Mouse (Mus musculus) brown adipose tissue, adult 24 weeks (tissue): ENCODE data around the gene Lpar3. TPM values are rescaled to one million over a fixed set of nuclear protein-coding genes. Genes with fewer than 3 reads are reported as not detected.

ENCODE experiments used
- H3K27ac ChIP-seq: fragments of 200-500 bp; replicated peaks from 2 replicates; pipeline ENCODE4 v1.5.1; 2012; ENCODE audit warnings: low read depth, mild to moderate bottlenecking, low read length
- H3K4me1 ChIP-seq: fragments of 200-500 bp; 2 replicates; pipeline ENCODE4 v1.6.1; 2012; ENCODE audit warnings: low read length, mixed read lengths; ENCODE audit not compliant: control insufficient read depth, insufficient read depth, insufficient read length
- H3K4me3 ChIP-seq: fragments of 200-500 bp; 2 replicates; pipeline ENCODE4 v1.5.1; 2012; ENCODE audit warnings: low read depth, mild to moderate bottlenecking, low read length, moderate library complexity; ENCODE audit not compliant: insufficient read depth
- polyA plus RNA-seq: library from polyadenylated mRNA; stranded (reverse); fragments of >200 nt; gene quantifications from 2 replicates; pipeline ENCODE4 v1.2.4, GENCODE M21; 2012; ENCODE audit not compliant: missing spikeins, insufficient read depth, insufficient read length

Gene Lpar3
- polyA plus RNA-seq, 1 experiment, result not detected

GRCm38 (mm10) chr3:146228559-146229310 is 8.0 kb downstream of the Lpar3 start:
- no peak overlapping the region for H3K27ac ChIP-seq
- no peak overlapping the region for H3K4me3 ChIP-seq
- H3K4me1 ChIP-seq, result no peaks in the 10 kb centered on the region

- H3K4me1 ChIP-seq, result no peaks in the 10 kb centered on the region
- no peak overlapping the region for H3K4me3 ChIP-seq
- no peak overlapping the region for H3K27ac ChIP-seq
Observed at GRCm38 (mm10) chr3:146232708-146233107, 11.9 kb downstream of the Lpar3 start.

- Histone ChIP-seq H3K4me3 (no peak overlapping the region), H3K4me1 (no peaks in the 10 kb centered on the region)
Observed at GRCm38 (mm10) chr3:146233741-146234140, 13.0 kb downstream of the Lpar3 start.

GRCm38 (mm10) chr3:146234530-146234929 is 13.8 kb downstream of the Lpar3 start:
- no peak overlapping the region for H3K4me3 ChIP-seq
- H3K27ac ChIP-seq, result no peak overlapping the region
- no peaks in the 10 kb centered on the region for H3K4me1 ChIP-seq

More at GRCm38 (mm10) chr3:146233741-146234140, 13.0 kb downstream of the Lpar3 start:
- H3K27ac ChIP-seq, result no peak overlapping the region

DNA sequence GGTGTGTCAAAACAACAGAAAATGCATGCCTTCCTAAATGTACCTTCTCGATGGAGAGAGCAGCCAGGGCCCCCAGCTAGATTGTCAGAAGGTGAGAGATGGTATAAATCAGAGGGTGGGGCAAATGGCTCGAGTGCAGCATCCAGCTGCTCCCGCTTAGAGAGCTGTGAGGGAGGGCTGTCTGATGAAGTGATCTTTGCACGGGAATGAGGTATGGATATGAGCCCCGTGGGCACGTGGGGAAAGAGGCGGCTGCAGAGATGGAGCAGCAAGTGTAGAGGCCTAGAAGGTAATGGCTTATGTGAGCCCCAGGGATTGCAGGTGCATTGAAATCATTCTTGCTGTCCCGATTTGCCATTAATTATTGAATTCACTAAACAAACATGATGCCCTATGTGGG is 15.5 kb downstream of the Lpar3 start:
- no peak overlapping the region for H3K4me3 ChIP-seq
- H3K27ac ChIP-seq, result no peak overlapping the region
- no peaks in the 10 kb centered on the region for H3K4me1 ChIP-seq

DNA sequence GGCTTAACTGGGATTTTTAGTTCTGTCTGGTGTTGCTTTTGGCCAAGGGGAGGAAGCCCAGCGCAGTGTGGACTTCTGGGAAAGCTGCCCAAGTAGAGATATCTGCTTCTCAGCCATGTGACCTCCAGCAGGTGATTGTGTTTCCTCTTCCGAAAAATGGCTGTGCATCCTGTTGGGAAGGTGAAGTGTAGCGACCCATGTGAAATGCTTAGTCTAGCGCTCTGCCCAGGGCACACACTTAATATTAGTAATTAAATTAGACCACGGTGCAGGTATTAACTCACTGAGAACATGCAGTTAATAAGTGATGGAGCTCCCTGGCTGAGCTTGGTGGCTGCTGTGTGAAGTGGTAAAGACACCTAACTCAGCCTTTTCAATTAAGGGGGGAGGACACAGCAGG is 16.9 kb downstream of the Lpar3 start:
- no peak overlapping the region for H3K4me3 ChIP-seq
- H3K27ac ChIP-seq, result no peak overlapping the region
- H3K4me1 ChIP-seq, result no peaks in the 10 kb centered on the region

DNA sequence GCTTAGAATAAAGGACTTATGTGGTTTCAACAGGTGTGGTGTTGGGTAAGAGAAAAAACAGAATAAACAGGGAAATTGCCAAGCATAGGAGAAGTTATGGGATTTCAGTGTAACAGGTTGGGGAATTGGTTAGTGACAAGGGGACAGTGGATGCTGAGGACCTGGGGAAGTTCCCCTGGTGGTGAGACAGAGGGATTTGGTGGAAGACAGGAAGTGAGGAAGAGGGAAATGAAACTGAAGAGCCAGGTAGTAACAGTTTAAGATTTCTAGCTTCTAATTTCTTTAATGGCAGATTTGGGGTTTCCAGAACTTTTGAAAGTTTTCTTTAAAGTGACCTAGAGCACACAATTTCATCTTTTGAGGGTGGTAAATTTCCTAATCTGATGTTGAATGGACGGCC is 23.9 kb downstream of the Lpar3 start:
- no peaks in the 10 kb centered on the region for H3K4me1 ChIP-seq

GRCm38 (mm10) chr3:146246557-146246956 is 25.8 kb downstream of the Lpar3 start:
- no peak overlapping the region for H3K27ac ChIP-seq
- no peaks in the 10 kb centered on the region for H3K4me1 ChIP-seq
- H3K4me3 ChIP-seq, result no peak overlapping the region

More for the DNA sequence above, 23.9 kb downstream of the Lpar3 start:
- H3K4me3 ChIP-seq, result no peak overlapping the region
- no peak overlapping the region for H3K27ac ChIP-seq

DNA sequence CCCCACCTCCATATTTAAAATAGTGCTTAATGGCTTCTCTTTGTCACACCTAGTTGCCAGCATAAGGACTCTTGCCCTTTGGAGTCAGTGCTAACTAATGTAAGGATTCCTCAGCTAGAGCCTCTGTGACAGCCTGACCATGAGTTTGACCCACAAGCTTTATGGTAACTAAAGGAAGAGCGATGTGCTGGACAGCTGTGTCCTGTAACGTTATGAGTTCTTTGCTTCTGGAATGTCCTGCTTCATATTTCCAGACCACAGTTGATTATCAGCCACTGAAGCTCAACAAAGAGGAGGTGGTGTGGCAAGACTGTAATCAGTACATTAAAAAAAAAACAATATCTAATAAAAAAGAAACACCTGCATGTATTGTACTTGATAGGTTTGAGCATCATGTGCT is 26.2 kb downstream of the Lpar3 start:
- no peak overlapping the region for H3K4me3 ChIP-seq
- no peaks in the 10 kb centered on the region for H3K4me1 ChIP-seq
- no peak overlapping the region for H3K27ac ChIP-seq

- Histone ChIP-seq H3K4me3 (no peak overlapping the region), H3K4me1 (no peaks in the 10 kb centered on the region), H3K27ac (no peak overlapping the region)
Observed at GRCm38 (mm10) chr3:146249895-146250294, 29.1 kb downstream of the Lpar3 start.

- H3K27ac ChIP-seq, result no peak overlapping the region
- H3K4me3 ChIP-seq, result no peak overlapping the region
- no peaks in the 10 kb centered on the region for H3K4me1 ChIP-seq
Observed at GRCm38 (mm10) chr3:146251771-146252170, 31.0 kb downstream of the Lpar3 start.

GRCm38 (mm10) chr3:146253736-146254320 is 33.1 kb downstream of the Lpar3 start:
- Histone ChIP-seq H3K4me1 (no peaks in the 10 kb centered on the region), H3K4me3 (no peak overlapping the region), H3K27ac (no peak overlapping the region)

DNA sequence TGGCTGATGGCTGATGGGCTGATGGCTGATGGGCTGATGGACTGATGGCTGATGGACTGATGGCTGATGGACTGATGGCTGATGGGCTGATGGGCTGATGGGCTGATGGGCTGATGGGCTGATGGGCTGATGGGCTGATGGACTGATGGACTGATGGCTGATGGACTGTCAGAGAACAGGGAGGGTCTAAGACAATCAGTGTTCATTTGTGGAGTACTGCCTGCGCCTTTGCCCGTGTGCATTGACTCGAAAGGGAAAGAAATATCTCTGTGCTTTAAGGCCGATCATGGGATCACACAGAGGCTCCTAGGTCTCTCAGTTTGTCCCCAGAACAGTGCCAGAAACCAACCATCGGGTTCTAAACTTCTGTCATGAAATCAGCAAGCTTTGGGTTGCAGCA is 34.4 kb downstream of the Lpar3 start:
- H3K4me1 ChIP-seq, result peaks cover 2% of the 10 kb centered on the region; the same call in 1 of the 2 replicates
- no peak overlapping the region for H3K4me3 ChIP-seq
- no peak overlapping the region for H3K27ac ChIP-seq

DNA sequence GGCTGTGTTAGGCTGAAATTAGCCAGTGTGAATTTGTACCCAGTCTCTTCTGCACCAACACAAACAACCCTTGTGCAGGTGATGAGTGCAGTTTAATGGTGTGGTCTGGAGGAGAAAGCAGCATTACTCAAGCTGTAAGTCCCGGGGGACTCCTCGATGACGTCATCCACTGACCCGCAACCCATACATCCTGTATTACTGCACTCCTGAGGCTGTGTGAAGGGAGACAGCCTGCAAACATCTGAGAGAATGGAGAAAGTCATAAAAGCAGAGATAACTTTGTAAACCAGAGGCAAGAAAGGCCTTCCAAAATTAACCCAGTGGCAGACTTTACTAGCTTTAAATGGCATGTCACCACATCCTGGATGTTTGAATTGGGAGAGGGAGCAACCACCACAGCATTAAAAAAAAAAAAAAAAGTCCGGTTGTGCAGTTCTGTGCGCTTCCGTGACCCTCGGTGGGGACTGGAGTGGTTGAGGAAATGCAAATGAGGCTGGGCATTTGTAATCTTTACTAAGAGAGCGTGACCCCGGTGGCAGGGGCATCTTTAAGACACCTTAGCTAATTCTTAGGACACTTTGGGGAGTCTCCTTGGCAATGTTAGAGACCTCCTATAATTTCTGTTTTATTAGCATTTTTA is 36.8 kb downstream of the Lpar3 start:
- peaks cover 2% of the 10 kb centered on the region; the same call in 1 of the 2 replicates for H3K4me1 ChIP-seq

DNA sequence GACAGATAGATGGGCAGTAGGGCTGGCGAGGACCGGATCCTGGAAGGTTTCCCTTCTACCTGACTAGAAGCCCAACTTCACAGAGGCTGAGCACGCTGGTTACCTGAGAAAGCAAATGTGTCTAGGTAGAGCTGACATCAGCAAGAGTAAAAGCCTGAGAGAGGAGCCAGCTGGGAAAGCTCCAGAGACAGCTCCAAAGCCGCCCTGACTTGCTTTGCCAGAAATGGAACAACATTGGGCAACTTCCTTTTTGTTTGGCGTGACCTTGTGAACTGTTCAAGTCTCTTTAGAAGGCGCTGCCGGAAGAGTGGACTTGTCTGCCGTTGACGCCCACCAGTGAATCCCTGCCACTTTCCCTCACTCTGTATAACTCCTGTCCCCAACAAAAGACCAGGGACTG is 39.4 kb downstream of the Lpar3 start:
- Histone ChIP-seq H3K27ac (no peak overlapping the region), H3K4me3 (no peak overlapping the region), H3K4me1 (peaks cover 2% of the 10 kb centered on the region; the same call in 1 of the 2 replicates)

More for the DNA sequence above, 36.8 kb downstream of the Lpar3 start:
- no peak overlapping the region for H3K27ac ChIP-seq
- H3K4me3 ChIP-seq, result no peak overlapping the region
